Mouse (Mus musculus) olfactory bulb, adult 2 months (tissue): Measurements from ENCODE around the gene Pdlim5.

Experiments
- CTCF ChIP-seq: fragments of 200-500 bp; IDR thresholded peaks from 2 replicates; pipeline ENCODE4 v1.5.1; 2012; ENCODE audit warnings: low read depth, mild to moderate bottlenecking, low read length, moderate library complexity; ENCODE audit not compliant: insufficient read depth
- POLR2A ChIP-seq: fragments of 200-500 bp; IDR thresholded peaks from 2 replicates; pipeline ENCODE4 v1.6.1; 2012; ENCODE audit warnings: mild to moderate bottlenecking, low read depth, low read length, moderate library complexity; ENCODE audit not compliant: insufficient read depth

GRCm38 (mm10) chr3:142353218-142353617 lies 42.3 kb downstream of the Pdlim5 start:
- no peak for TF ChIP-seq CTCF
- TF ChIP-seq POLR2A: no peak
